ENCODE assay signal across 22 mouse cellular contexts in the genomic region with DNA sequence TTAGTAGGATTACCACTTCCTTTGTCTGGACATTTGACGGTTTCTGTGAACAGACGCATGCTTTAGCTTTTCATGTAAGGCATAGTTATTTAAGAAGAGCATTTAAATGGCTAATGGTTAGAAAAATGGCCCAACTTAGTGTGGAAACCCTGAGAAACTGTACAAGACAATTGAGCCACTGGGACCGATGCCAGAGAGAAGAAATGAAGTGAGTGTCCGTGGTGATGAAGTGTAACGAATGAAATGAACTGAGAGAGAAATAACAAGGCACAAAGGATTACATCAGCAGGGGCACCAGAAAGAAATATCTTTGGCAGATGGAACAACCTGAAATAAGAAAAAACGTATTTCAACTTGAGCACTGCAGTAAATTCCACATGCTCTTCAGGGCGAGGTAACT.
"Had no signal": no experiment of that assay in that cellular context is flagged by ENCODE, and none has a peak within 500 bp of the region (broad histone marks: within the 10 kb centered on the region; RNA-seq: fewer than 3 reads in every experiment).

No protein-coding gene starts in this region.

- H3K27ac ChIP-seq: kidney, postnatal 0 days; layer of hippocampus, adult 2 months; liver, embryonic 12.5 days; liver, embryonic 15.5 days; macrophage; midbrain, embryonic 10.5 days; midbrain, embryonic 13.5 days; neural tube, embryonic 13.5 days; stomach, embryonic 15.5 days had no signal

- H3K36me3 ChIP-seq: liver, embryonic 12.5 days; liver, embryonic 15.5 days; midbrain, embryonic 10.5 days; midbrain, embryonic 13.5 days; neural tube, embryonic 13.5 days; stomach, embryonic 15.5 days had no signal

- H3K4me3 ChIP-seq: layer of hippocampus, adult 2 months; liver, embryonic 12.5 days; liver, embryonic 15.5 days; megakaryocyte, embryonic 14.5 days; midbrain, embryonic 10.5 days; midbrain, embryonic 13.5 days; myocyte; neural tube, embryonic 13.5 days; stomach, embryonic 15.5 days had no signal

- H3K4me2 ChIP-seq: liver, embryonic 12.5 days; liver, embryonic 15.5 days; midbrain, embryonic 13.5 days; neural tube, embryonic 13.5 days; stomach, embryonic 15.5 days had no signal

- DNase-seq: kidney, adult 2 months; kidney, postnatal 25 days; layer of hippocampus, adult 9-11 months; liver; retina, postnatal 1 day; right cerebral cortex, postnatal 25 days; spleen, adult 18-20 months; thymus, postnatal 25 days had no signal

- H3K9me3 ChIP-seq: liver, embryonic 15.5 days; midbrain, embryonic 10.5 days; midbrain, embryonic 13.5 days; neural tube, embryonic 13.5 days; stomach, embryonic 15.5 days had no signal

- H3K27me3 ChIP-seq: liver, embryonic 12.5 days; liver, embryonic 15.5 days; megakaryocyte, embryonic 14.5 days; midbrain, embryonic 13.5 days; neural tube, embryonic 13.5 days; stomach, embryonic 15.5 days had no signal

- H3K4me1 ChIP-seq: liver, embryonic 12.5 days; liver, embryonic 15.5 days; megakaryocyte, embryonic 14.5 days; midbrain, embryonic 10.5 days; midbrain, embryonic 13.5 days; neural tube, embryonic 13.5 days; stomach, embryonic 15.5 days had no signal

- ATAC-seq: inflammation-experienced regulatory T-cells, adult 6 months; intestine, embryonic 16.5 days; liver, embryonic 12.5 days; midbrain, embryonic 13.5 days; midbrain, embryonic 16.5 days had no signal

- H3K9ac ChIP-seq: liver, embryonic 12.5 days; liver, embryonic 15.5 days; midbrain, embryonic 13.5 days; neural tube, embryonic 13.5 days; stomach, embryonic 15.5 days had no signal
